Mouse (Mus musculus) ES-E14 (cell line): Measurements from ENCODE around the gene Gdf15. TPM values are rescaled to one million over a fixed set of nuclear protein-coding genes. Genes with fewer than 3 reads are reported as not detected.

Source experiments
- DNase-seq: peaks from one replicate; pipeline ENCODE4 v3.0.0-alpha.2; 2013; ENCODE audit warnings: low read depth, low spot score
- H3K27ac ChIP-seq: 2 replicates; pipeline ENCODE4 v1.5.1; 2012; ENCODE audit warnings: low read depth, mild to moderate bottlenecking, low read length, moderate library complexity, mixed read lengths; ENCODE audit not compliant: poor library complexity, insufficient read depth, severe bottlenecking
- H3K36me3 ChIP-seq: 2 replicates; pipeline ENCODE4 v1.6.1; 2012; ENCODE audit warnings: mild to moderate bottlenecking, low read length, moderate library complexity, mixed read lengths; ENCODE audit not compliant: control insufficient read depth, poor library complexity, insufficient read depth, severe bottlenecking
- H3K4me1 ChIP-seq, 2 experiments: fragments of 150-350 bp in 1 of 2; sonication (generic) in 1 of 2; 2 replicates each; pipeline ENCODE4 v1.6.1; 2012; ENCODE audit warnings: low read length in 2 of 2, mild to moderate bottlenecking in 1 of 2, mixed read lengths in 1 of 2; ENCODE audit not compliant: control insufficient read depth in 2 of 2, insufficient read depth in 2 of 2, poor library complexity in 1 of 2
- H3K4me3 ChIP-seq, 2 experiments: fragments of 150-350 bp in 1 of 2; sonication (generic) in 1 of 2; 2 replicates each; pipeline ENCODE4 v1.5.1; 2012; ENCODE audit warnings: low read length in 2 of 2, low read depth in 1 of 2, mild to moderate bottlenecking in 1 of 2, mixed read lengths in 1 of 2; ENCODE audit not compliant: insufficient read depth in 1 of 2, poor library complexity in 1 of 2, severe bottlenecking in 1 of 2
- H3K9ac ChIP-seq: 2 replicates; pipeline ENCODE4 v1.6.1; 2012; ENCODE audit warnings: low read depth, mild to moderate bottlenecking, low read length, mixed read lengths; ENCODE audit not compliant: poor library complexity, insufficient read depth, severe bottlenecking
- H3K9me3 ChIP-seq: fragments of 150-350 bp; sonication (generic); 2 replicates; pipeline ENCODE4 v1.6.1; 2012; ENCODE audit warnings: low read depth, mild to moderate bottlenecking, low read length; ENCODE audit not compliant: control insufficient read depth, insufficient read depth
- CHD2 ChIP-seq: IDR thresholded peaks from 2 replicates; pipeline ENCODE4 v1.6.1; 2014; ENCODE audit warnings: mild to moderate bottlenecking, low read depth, low read length, inconsistent platforms
- HCFC1 ChIP-seq: IDR thresholded peaks from 2 replicates; pipeline ENCODE4 v1.6.1; 2012; ENCODE audit warnings: low read length, inconsistent platforms, borderline replicate concordance; ENCODE audit not compliant: insufficient read depth
- MAFK ChIP-seq: IDR thresholded peaks from 2 replicates; pipeline ENCODE4 v1.6.1; 2014; ENCODE audit warnings: mild to moderate bottlenecking, low read depth, low read length, inconsistent platforms; ENCODE audit not compliant: insufficient read depth
- ZC3H11A ChIP-seq: IDR thresholded peaks from 2 replicates; pipeline ENCODE4 v1.6.1; 2012; ENCODE audit warnings: low read depth, mild to moderate bottlenecking, inconsistent platforms, low read length, borderline replicate concordance
- ZNF384 ChIP-seq: IDR thresholded peaks from 2 replicates; pipeline ENCODE4 v1.6.1; 2012; ENCODE audit warnings: low read depth, low read length, inconsistent platforms
- in situ Hi-C, 2 experiments: fragments of 600-800 bp; cut with MboI; formaldehyde crosslinking; loops; one replicate each; pipeline ENCODE4 v1.15.1; 2025; ENCODE audit warnings: low sequenced_read_pairs in 2 of 2, inconsistent platforms in 1 of 2; ENCODE audit not compliant: unreplicated experiment in 2 of 2
- total RNA-seq: library from RNA; depleted of rRNA; stranded (reverse); fragments of 300-350 nt; gene quantifications from 2 replicates; pipeline ENCODE4 v1.2.3, GENCODE M21; 2012

Gdf15 gene
- total RNA-seq, 1 experiment, result 7.0 TPM

GRCm38 (mm10) chr8:70615894-70616293 lies 16.4 kb downstream of the Gdf15 start, which contains the start of gene Lrrc25:
Lrrc25 (plus strand) TSS chr8:70616155.
- no peak for DNase-seq
- in situ Hi-C loops, result no loop called here
- H3K9ac ChIP-seq, result no peak within 1 kb of the TSS
- no peaks in the 10 kb centered on the region for H3K9me3 ChIP-seq
- H3K4me1 ChIP-seq, result peaks cover 2 to 23% of the 10 kb centered on the region in 2 experiments; a peak in 2 of 4 replicates
- H3K36me3 ChIP-seq, result no peaks in the 10 kb centered on the region
- no peak for TF ChIP-seq ZNF384
- TF ChIP-seq CHD2, result no peak
- H3K27ac ChIP-seq, result no peak within 1 kb of the TSS
- no peak within 1 kb of the TSS for H3K4me3 ChIP-seq

GRCm38 (mm10) chr8:70615281-70615680 lies 17.0 kb downstream of the Gdf15 start:
- no peak overlapping the region for H3K9ac ChIP-seq
- in situ Hi-C loops, result no loop called here
- H3K4me3 ChIP-seq, result no peak overlapping the region
- H3K27ac ChIP-seq, result no peak overlapping the region
- no peaks in the 10 kb centered on the region for H3K9me3 ChIP-seq
- H3K4me1 ChIP-seq, result peaks cover 2 to 22% of the 10 kb centered on the region in 2 experiments; a peak in 2 of 4 replicates
- no peaks in the 10 kb centered on the region for H3K36me3 ChIP-seq
- DNase-seq, result no peak
- TF ChIP-seq ZNF384, result no peak
- TF ChIP-seq ZC3H11A, result no peak
- no peak for TF ChIP-seq HCFC1
- no peak for TF ChIP-seq MAFK
- no peak for TF ChIP-seq CHD2

- no peaks in the 10 kb centered on the region for H3K9me3 ChIP-seq
- no peak for DNase-seq
- no peak overlapping the region for H3K27ac ChIP-seq
- TF ChIP-seq MAFK (no peak), CHD2 (no peak), ZNF384 (no peak), ZC3H11A (no peak), HCFC1 (no peak)
- H3K9ac ChIP-seq, result no peak overlapping the region
- H3K36me3 ChIP-seq, result no peaks in the 10 kb centered on the region
- in situ Hi-C loops, result no loop called here
- H3K4me3 ChIP-seq, result no peak overlapping the region
- H3K4me1 ChIP-seq, result peaks cover 2 to 19% of the 10 kb centered on the region in 2 experiments; a peak in 2 of 4 replicates
Measured at GRCm38 (mm10) chr8:70614469-70614868, 17.8 kb downstream of the Gdf15 start.

- Histone ChIP-seq H3K36me3 (no peaks in the 10 kb centered on the region), H3K27ac (no peak overlapping the region), H3K9ac (no peak overlapping the region), H3K4me3 (no peak overlapping the region), H3K4me1 (peaks cover 2 to 21% of the 10 kb centered on the region in 2 experiments; a peak in 2 of 4 replicates), H3K9me3 (no peaks in the 10 kb centered on the region)
- in situ Hi-C loops, result no loop called here
- TF ChIP-seq ZC3H11A (no peak), MAFK (no peak), CHD2 (no peak), ZNF384 (no peak), HCFC1 (no peak)
- DNase-seq, result no peak
Measured at GRCm38 (mm10) chr8:70613763-70614162, 18.5 kb downstream of the Gdf15 start.

GRCm38 (mm10) chr8:70611849-70612248 lies 20.4 kb downstream of the Gdf15 start:
- H3K4me1 ChIP-seq, result peaks cover 0 to 12% of the 10 kb centered on the region in 2 experiments; a peak in 1 of 4 replicates
- H3K36me3 ChIP-seq, result no peaks in the 10 kb centered on the region
- H3K27ac ChIP-seq, result no peak overlapping the region
- H3K4me3 ChIP-seq, result peak overlapping the region; percentile 61 to 78
- in situ Hi-C loops, result no loop called here
- no peak for DNase-seq
- H3K9me3 ChIP-seq, result no peaks in the 10 kb centered on the region
- peak overlapping the region; percentile 63 for H3K9ac ChIP-seq
- 0 out of 2 replicates have a peak, but pooled peaks have one; percentile 34 for TF ChIP-seq MAFK
- 0 out of 2 replicates have a peak, but pooled peaks have one; percentile 14 for TF ChIP-seq ZC3H11A
- TF ChIP-seq ZNF384, result no peak
- peak; percentile 38; the same call in 1 of the 2 replicates for TF ChIP-seq HCFC1
